Mouse (Mus musculus) heart, postnatal 14 days (tissue): Measurements from ENCODE around the gene Gm6460. TPM values are rescaled to one million over a fixed set of nuclear protein-coding genes. Genes with fewer than 3 reads are reported as not detected.
"Not testable (repeated sequence)": the region's sequence is repeated elsewhere in the genome, so short reads cannot be mapped to it uniquely, and the experiment has no call there.

ENCODE experiments used
- DNase-seq, 2 experiments: peaks; one replicate each; pipeline ENCODE4 v3.0.0; 2021 to 2022
- intact Hi-C: fragments of 180-260 bp; cut with DNase I; formaldehyde crosslinking; loops from one replicate; pipeline ENCODE4 v1.15.1; 2025
- long read RNA-seq, 2 experiments: library from polyadenylated mRNA; stranded (forward); transcript quantifications; one replicate each; pipeline ENCODE4 v2.0.0; 2021
- total RNA-seq, 2 experiments: library from RNA; stranded (reverse); gene quantifications; 2 replicates each; pipeline ENCODE4 v1.2.3; 2021

Gene Gm6460
- total RNA-seq: not detected
- long read RNA-seq, experiment 1: 0 reads
- long read RNA-seq, experiment 2: 0 reads

DNA sequence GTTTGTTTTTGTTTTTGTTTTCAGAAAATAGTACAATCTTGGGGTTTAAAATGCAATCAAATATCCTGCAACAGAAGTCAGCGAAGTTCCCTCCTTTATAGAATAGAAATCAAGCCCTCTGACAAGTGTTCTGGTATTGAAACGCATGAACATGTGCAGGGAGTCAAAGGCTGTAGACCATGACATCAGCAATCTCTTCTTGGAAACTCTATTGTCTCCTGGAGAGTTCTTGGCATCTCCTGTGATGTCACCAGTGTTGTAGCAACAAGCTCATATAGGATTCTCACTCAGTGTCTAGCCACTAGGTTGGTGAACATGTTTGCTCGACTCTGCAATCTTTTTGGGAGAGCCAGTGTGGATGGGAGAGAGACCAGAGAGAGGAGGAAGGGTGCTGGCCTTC lies at the start of gene Gm6460:
Gene Gm6460, plus strand, starts transcription at position 301 of the 400 bp plus-strand sequence.
- DNase-seq, intact Hi-C loops: not testable (repeated sequence)

Other genes starting within 250 kb of the Gm6460 start
- gene Gm8897, start 178.5 kb upstream of the Gm6460 start, total RNA-seq: not detected
- gene Gm8906, start 92.2 kb upstream of the Gm6460 start, total RNA-seq: not detected
- gene Gm8922, start 87.0 kb downstream of the Gm6460 start, total RNA-seq: not detected
- not detected for gene Gm8926, start 175.6 kb downstream of the Gm6460 start, total RNA-seq